Mouse (Mus musculus): Measurements from ENCODE around the gene Slc30a2.
"Not testable (repeated sequence)": the region's sequence is repeated elsewhere in the genome, so short reads cannot be mapped to it uniquely, and the experiment has no call there.

Slc30a2 gene

GRCm38 (mm10) chr4:134343071-134344031, at the start of gene Slc30a2:
Gene Slc30a2 (plus strand): TSS chr4:134343181.
- DNase-seq (ENCODE audit: low spot score in 2 of 2), result no peak

GRCm38 (mm10) chr4:134293692-134294163, 49.3 kb upstream of the Slc30a2 start:
- no peak for DNase-seq (ENCODE audit: low spot score in 2 of 2)

- not testable (repeated sequence) for DNase-seq (ENCODE audit: low spot score in 2 of 2)
Measured at GRCm38 (mm10) chr4:134296096-134296495, 46.9 kb upstream of the Slc30a2 start.

- DNase-seq (ENCODE audit: low spot score in 2 of 2), result no peak
Measured at GRCm38 (mm10) chr4:134296523-134296922, 46.5 kb upstream of the Slc30a2 start.

GRCm38 (mm10) chr4:134297369-134297768, 45.6 kb upstream of the Slc30a2 start:
- no peak for DNase-seq (ENCODE audit: low spot score in 2 of 2)

GRCm38 (mm10) chr4:134298626-134299497, 44.1 kb upstream of the Slc30a2 start:
- no peak for DNase-seq (ENCODE audit: low spot score in 2 of 2)

GRCm38 (mm10) chr4:134299498-134299810, 43.5 kb upstream of the Slc30a2 start:
- DNase-seq (ENCODE audit: low spot score in 2 of 2), result no peak

- DNase-seq (ENCODE audit: low spot score in 2 of 2), result peak; percentile 34 to 53
Measured at GRCm38 (mm10) chr4:134300316-134300715, 42.7 kb upstream of the Slc30a2 start.

- DNase-seq (ENCODE audit: low spot score in 2 of 2), result no peak
Measured at GRCm38 (mm10) chr4:134302084-134302483, 40.9 kb upstream of the Slc30a2 start.

- DNase-seq (ENCODE audit: low spot score in 2 of 2), result no peak
Measured at GRCm38 (mm10) chr4:134306963-134307362, 36.0 kb upstream of the Slc30a2 start.

- peak in 1 of 2 experiments; percentile 40 for DNase-seq (ENCODE audit: low spot score in 2 of 2)
Measured at GRCm38 (mm10) chr4:134307367-134308072, 35.5 kb upstream of the Slc30a2 start.

GRCm38 (mm10) chr4:134310106-134310505, 32.9 kb upstream of the Slc30a2 start:
- no peak for DNase-seq (ENCODE audit: low spot score in 2 of 2)

GRCm38 (mm10) chr4:134310656-134311055, 32.3 kb upstream of the Slc30a2 start:
- DNase-seq (ENCODE audit: low spot score in 2 of 2), result no peak

GRCm38 (mm10) chr4:134311784-134312183, 31.2 kb upstream of the Slc30a2 start:
- DNase-seq (ENCODE audit: low spot score in 2 of 2), result no peak

GRCm38 (mm10) chr4:134312341-134312740, 30.6 kb upstream of the Slc30a2 start:
- DNase-seq (ENCODE audit: low spot score in 2 of 2), result no peak

GRCm38 (mm10) chr4:134312901-134313300, 30.1 kb upstream of the Slc30a2 start:
- no peak for DNase-seq (ENCODE audit: low spot score in 2 of 2)

- no peak for DNase-seq (ENCODE audit: low spot score in 2 of 2)
Measured at GRCm38 (mm10) chr4:134314081-134314655, 28.8 kb upstream of the Slc30a2 start.

GRCm38 (mm10) chr4:134314876-134315275, 28.1 kb upstream of the Slc30a2 start, which contains the start of gene Trim63:
Gene Trim63 (plus strand): TSS chr4:134315120.
- no peak for DNase-seq (ENCODE audit: low spot score in 2 of 2)

- no peak for DNase-seq (ENCODE audit: low spot score in 2 of 2)
Measured at GRCm38 (mm10) chr4:134315470-134315869, 27.5 kb upstream of the Slc30a2 start.

GRCm38 (mm10) chr4:134316390-134316789, 26.6 kb upstream of the Slc30a2 start:
- no peak for DNase-seq (ENCODE audit: low spot score in 2 of 2)

- DNase-seq (ENCODE audit: low spot score in 2 of 2), result no peak
Measured at GRCm38 (mm10) chr4:134319074-134319473, 23.9 kb upstream of the Slc30a2 start.

Data from right cerebral cortex, postnatal 36 days (tissue).